8 mouse cellular contexts compared by ENCODE assay signal in genomic region chr9:121710584-121710975, GRCm38 (mm10). TPM values are rescaled to one million over a fixed set of nuclear protein-coding genes. Genes with fewer than 3 reads are reported as not detected.
DNase-seq lines count a peak whose midpoint lies in the region; ATAC-seq and TF ChIP-seq lines count a peak whose summit lies in the region.

No protein-coding gene starts in this region.

- H3K36me3 ChIP-seq in heart, embryonic 12.5 days, result peaks cover 16% of the 10 kb centered on the region
- H3K36me3 ChIP-seq in E14TG2a.4 (ENCODE audit: insufficient read depth, low read length), result peaks cover 21% of the 10 kb centered on the region
- peaks cover 7% of the 10 kb centered on the region; the same call in 1 of the 2 replicates for H3K36me3 ChIP-seq in limb, embryonic 11.5 days (ENCODE audit: control insufficient read depth, insufficient read depth, low read length)
- peaks cover 14% of the 10 kb centered on the region for H3K36me3 ChIP-seq in midbrain, embryonic 14.5 days (ENCODE audit: control insufficient read depth, insufficient read depth, low read length)

- H3K27me3 ChIP-seq in heart, embryonic 12.5 days (replicated peaks), result no peaks in the 10 kb centered on the region
- no peaks in the 10 kb centered on the region; the same call in 1 of the 2 replicates for H3K27me3 ChIP-seq in E14TG2a.4 (ENCODE audit: insufficient read depth, low read length)
- no peaks in the 10 kb centered on the region for H3K27me3 ChIP-seq in limb, embryonic 11.5 days (ENCODE audit: control insufficient read depth, insufficient read depth, low read length)
- H3K27me3 ChIP-seq in midbrain, embryonic 14.5 days (ENCODE audit: control insufficient read depth, insufficient read depth, low read length), result no peaks in the 10 kb centered on the region

- DNase-seq in heart, adult 9 months (ENCODE audit: low spot score in 2 of 2), result no peak
- DNase-seq in limb, embryonic 11.5 days (ENCODE audit: low spot score), result no peak
- DNase-seq in midbrain, embryonic 14.5 days, result no peak
- DNase-seq in cerebellum, adult 11 months, result no peak
- no peak for DNase-seq in thymus, postnatal 36 days

- under 1% methylated on average over 18 of the region's 18 CpGs for WGBS in heart, embryonic 12.5 days
- WGBS in limb, embryonic 11.5 days, result 2% methylated on average over 18 of the region's 18 CpGs
- WGBS in midbrain, embryonic 14.5 days, result 0% methylated on average over 18 of the region's 18 CpGs

- no peak for TF ChIP-seq CTCF in E14TG2a.4 (conservative IDR thresholded peaks at IDR 0.05; ENCODE audit: low read length)

- H3K9me3 ChIP-seq in heart, embryonic 12.5 days (replicated peaks), result no peaks in the 10 kb centered on the region
- no peaks in the 10 kb centered on the region for H3K9me3 ChIP-seq in E14TG2a.4 (ENCODE audit: low read length)
- no peaks in the 10 kb centered on the region for H3K9me3 ChIP-seq in limb, embryonic 11.5 days (ENCODE audit: control insufficient read depth, low read length)
- no peaks in the 10 kb centered on the region for H3K9me3 ChIP-seq in midbrain, embryonic 14.5 days (ENCODE audit: control insufficient read depth, low read length)

- H3K4me3 ChIP-seq in heart, embryonic 12.5 days, result peak overlapping the region; percentile 94
- H3K4me3 ChIP-seq in E14TG2a.4 (replicated peaks; ENCODE audit: low read length), result peak overlapping the region; percentile 99
- peak overlapping the region; percentile 87 for H3K4me3 ChIP-seq in limb, embryonic 11.5 days (ENCODE audit: low read depth, low read length)
- H3K4me3 ChIP-seq in midbrain, embryonic 14.5 days (replicated peaks; ENCODE audit: low read depth, low read length), result peak overlapping the region; percentile 92

- H3K4me1 ChIP-seq in heart, embryonic 12.5 days (replicated peaks), result peaks cover 36% of the 10 kb centered on the region
- peaks cover 25% of the 10 kb centered on the region for H3K4me1 ChIP-seq in E14TG2a.4 (replicated peaks; ENCODE audit: low read depth, low read length)
- H3K4me1 ChIP-seq in limb, embryonic 11.5 days (ENCODE audit: control insufficient read depth, insufficient read depth, low read length), result peaks cover 2% of the 10 kb centered on the region
- peaks cover 11% of the 10 kb centered on the region for H3K4me1 ChIP-seq in midbrain, embryonic 14.5 days (ENCODE audit: control insufficient read depth, insufficient read depth, low read length)

- H3K27ac ChIP-seq in heart, embryonic 12.5 days (ENCODE audit: poor library complexity, severe bottlenecking), result peak overlapping the region; percentile 100
- H3K27ac ChIP-seq in limb, embryonic 11.5 days (replicated peaks; ENCODE audit: low read depth, low read length), result peak overlapping the region; percentile 61; the same call in 1 of the 2 replicates
- H3K27ac ChIP-seq in midbrain, embryonic 14.5 days (replicated peaks; ENCODE audit: low read depth, low read length), result peak overlapping the region; percentile 90

- H3K4me2 ChIP-seq in heart, embryonic 12.5 days, result peak overlapping the region; percentile 89
- H3K4me2 ChIP-seq in limb, embryonic 11.5 days (ENCODE audit: low read depth, severe bottlenecking), result peak overlapping the region; percentile 69
- H3K4me2 ChIP-seq in midbrain, embryonic 14.5 days (ENCODE audit: low read length), result peak overlapping the region; percentile 87

- ATAC-seq in heart, embryonic 12.5 days (ENCODE audit: insufficient number of reproducible peaks, low FRiP score), result peak; percentile 62
- peak; percentile 73 for ATAC-seq in erythroblast, adult 5-6 weeks (replicated peaks; ENCODE audit: low FRiP score, poor library complexity, severe bottlenecking)
- ATAC-seq in limb, embryonic 11.5 days (ENCODE audit: insufficient number of reproducible peaks, low FRiP score, low TSS enrichment, low read depth), result no peak
- ATAC-seq in midbrain, embryonic 14.5 days (ENCODE audit: low FRiP score, low TSS enrichment), result peak; percentile 25

- peak overlapping the region; percentile 97 for H3K9ac ChIP-seq in heart, embryonic 12.5 days
- H3K9ac ChIP-seq in limb, embryonic 11.5 days (ENCODE audit: low read length), result peak overlapping the region; percentile 69
- H3K9ac ChIP-seq in midbrain, embryonic 14.5 days (replicated peaks; ENCODE audit: low read length), result peak overlapping the region; percentile 93

RNA-seq across cellular contexts. Expression of gene Ss18l2, which starts 0.5 kb away (rescaled TPM):
- polyA plus RNA-seq in heart, embryonic 12.5 days (2016; fragmentation: Nextera tagmentation; extraction: Ambion mirVana), result 145 and 152 TPM in 2 replicates
- 5.4 and 28.4 TPM in 2 replicates for total RNA-seq in erythroblast, adult 5-6 weeks (2015; ENCODE audit: low replicate concordance)
- 5.5 and 10.0 TPM in 2 replicates for total RNA-seq in erythroblast, adult 5-6 weeks (2017; ENCODE audit: low replicate concordance)
- polyA plus RNA-seq in limb, embryonic 11.5 days (2014; fragmentation: Nextera tagmentation; extraction: Ambion mirVana), result 99.8 and 103 TPM in 2 replicates
- 164 and 190 TPM in 2 replicates for polyA plus RNA-seq in midbrain, embryonic 14.5 days (2014; fragmentation: Nextera tagmentation; extraction: Ambion mirVana)

RNA-seq across cellular contexts. Expression of gene Sec22c, which starts 5.3 kb away (rescaled TPM):
- polyA plus RNA-seq in heart, embryonic 12.5 days (2016; fragmentation: Nextera tagmentation; extraction: Ambion mirVana), result 5.8 and 6.2 TPM in 2 replicates
- total RNA-seq in erythroblast, adult 5-6 weeks (2015; ENCODE audit: low replicate concordance), result 4.2 and 6.5 TPM in 2 replicates
- 3.2 and 6.6 TPM in 2 replicates for total RNA-seq in erythroblast, adult 5-6 weeks (2017; ENCODE audit: low replicate concordance)
- polyA plus RNA-seq in limb, embryonic 11.5 days (2014; fragmentation: Nextera tagmentation; extraction: Ambion mirVana), result 10.7 and 11.8 TPM in 2 replicates
- 20.0 and 27.7 TPM in 2 replicates for polyA plus RNA-seq in midbrain, embryonic 14.5 days (2014; fragmentation: Nextera tagmentation; extraction: Ambion mirVana)

RNA-seq across cellular contexts. Expression of gene Nktr, which starts 8.4 kb away (rescaled TPM):
- 53.6 and 61.4 TPM in 2 replicates for polyA plus RNA-seq in heart, embryonic 12.5 days (2016; fragmentation: Nextera tagmentation; extraction: Ambion mirVana)
- total RNA-seq in erythroblast, adult 5-6 weeks (2015; ENCODE audit: low replicate concordance), result 42.6 and 59.0 TPM in 2 replicates
- total RNA-seq in erythroblast, adult 5-6 weeks (2017; ENCODE audit: low replicate concordance), result 81.6 and 92.8 TPM in 2 replicates
- polyA plus RNA-seq in limb, embryonic 11.5 days (2014; fragmentation: Nextera tagmentation; extraction: Ambion mirVana), result 65.1 and 69.0 TPM in 2 replicates
- 61.5 and 73.0 TPM in 2 replicates for polyA plus RNA-seq in midbrain, embryonic 14.5 days (2014; fragmentation: Nextera tagmentation; extraction: Ambion mirVana)

RNA-seq across cellular contexts. Expression of gene Zfp651, which starts 48.5 kb away (rescaled TPM):
- polyA plus RNA-seq in heart, embryonic 12.5 days (2016; fragmentation: Nextera tagmentation; extraction: Ambion mirVana), result 12.5 and 14.9 TPM in 2 replicates
- 2.1 TPM in 1 of 2 replicates, not detected in the other for total RNA-seq in erythroblast, adult 5-6 weeks (2015; ENCODE audit: low replicate concordance)
- 0.42 and 0.43 TPM in 2 replicates for total RNA-seq in erythroblast, adult 5-6 weeks (2017; ENCODE audit: low replicate concordance)
- 6.2 and 7.8 TPM in 2 replicates for polyA plus RNA-seq in limb, embryonic 11.5 days (2014; fragmentation: Nextera tagmentation; extraction: Ambion mirVana)
- 15.8 and 17.5 TPM in 2 replicates for polyA plus RNA-seq in midbrain, embryonic 14.5 days (2014; fragmentation: Nextera tagmentation; extraction: Ambion mirVana)
